Mouse (Mus musculus) activated CD4-positive, CD25-positive, alpha-beta regulatory T cell, adult 4 months (primary cell): Measurements from ENCODE around the gene St8sia1. TPM values are rescaled to one million over a fixed set of nuclear protein-coding genes. Genes with fewer than 3 reads are reported as not detected.

Experiments
- ATAC-seq: one replicate; pipeline ENCODE4 v1.8.0; 2017
- polyA plus RNA-seq, 2 experiments: library from polyadenylated mRNA; unstranded; fragments of 100-300 nt; shearing (Covaris generic); gene quantifications; one replicate each; pipeline ENCODE4 v1.2.1; 2017

St8sia1 gene
- polyA plus RNA-seq, 2 experiments from 2014 or later, result 10.6 to 11.5 TPM

- no peak for ATAC-seq
Observed at GRCm38 (mm10) chr6:142863881-142864280, 100.4 kb downstream of the St8sia1 start.

GRCm38 (mm10) chr6:142862265-142862664 lies 102.0 kb downstream of the St8sia1 start:
- peak; percentile 71 for ATAC-seq

DNA sequence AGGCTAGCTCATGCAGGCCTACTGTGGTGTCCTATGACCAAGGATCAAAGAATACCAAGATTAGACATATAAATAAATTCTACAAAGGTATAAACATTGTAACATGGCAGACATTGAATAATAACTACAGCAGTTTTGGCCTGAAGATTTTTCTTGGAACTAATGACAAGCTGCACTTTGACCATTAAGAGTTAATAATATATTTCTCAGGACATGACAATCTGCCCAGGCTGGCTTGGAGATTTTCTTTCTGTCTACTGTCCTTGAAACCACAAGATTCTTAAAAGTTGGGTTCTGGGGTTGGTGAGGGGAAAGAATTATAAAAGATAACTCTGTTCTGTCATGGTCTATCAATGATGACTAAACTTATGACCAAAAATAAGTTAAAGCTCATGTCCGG lies 103.9 kb downstream of the St8sia1 start:
- ATAC-seq, result no peak

GRCm38 (mm10) chr6:142859946-142860345 lies 104.3 kb downstream of the St8sia1 start:
- no peak for ATAC-seq

DNA sequence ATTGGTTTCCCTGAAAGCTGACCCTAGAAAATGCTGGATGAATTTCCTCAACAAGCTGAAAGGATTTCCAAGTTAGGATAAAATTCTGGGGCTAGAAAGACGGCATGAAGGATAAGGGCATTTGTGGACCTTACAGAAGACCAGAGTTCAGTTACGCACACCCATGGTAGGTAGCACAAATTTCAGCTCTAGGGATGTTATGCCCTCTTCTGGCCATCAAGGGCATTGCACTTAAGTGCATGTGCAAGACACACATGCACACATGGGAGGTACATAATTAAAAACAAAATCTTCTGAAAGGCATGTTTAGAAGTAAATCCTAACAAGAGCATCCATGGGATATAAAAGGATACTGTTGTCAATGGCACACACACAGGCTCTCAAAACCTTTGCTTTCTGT lies 105.3 kb downstream of the St8sia1 start:
- no peak for ATAC-seq

- ATAC-seq, result peak; percentile 12
Observed at GRCm38 (mm10) chr6:142856258-142856874, 107.9 kb downstream of the St8sia1 start.

DNA sequence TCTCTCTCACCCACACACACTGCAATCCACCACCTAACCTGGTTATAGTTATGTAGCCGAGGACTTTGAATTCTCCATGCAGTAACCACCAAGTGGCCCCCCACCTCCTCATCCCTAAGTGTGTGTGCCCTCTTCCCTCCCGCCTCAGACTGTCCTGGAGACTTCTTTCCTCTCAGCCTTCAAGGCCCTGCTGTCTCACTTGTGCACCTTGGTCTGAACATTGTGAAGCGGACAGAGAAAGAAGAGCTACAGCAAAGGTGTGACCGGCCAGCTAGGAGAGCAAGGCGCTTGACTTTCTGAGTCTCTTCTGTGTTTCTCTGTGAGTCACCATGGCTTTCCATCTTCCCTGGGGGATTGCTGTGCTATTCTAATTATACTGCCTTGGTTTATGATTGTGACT lies 108.5 kb downstream of the St8sia1 start:
- no peak for ATAC-seq

- ATAC-seq, result no peak
Observed at GRCm38 (mm10) chr6:142852419-142853377, 111.6 kb downstream of the St8sia1 start.

DNA sequence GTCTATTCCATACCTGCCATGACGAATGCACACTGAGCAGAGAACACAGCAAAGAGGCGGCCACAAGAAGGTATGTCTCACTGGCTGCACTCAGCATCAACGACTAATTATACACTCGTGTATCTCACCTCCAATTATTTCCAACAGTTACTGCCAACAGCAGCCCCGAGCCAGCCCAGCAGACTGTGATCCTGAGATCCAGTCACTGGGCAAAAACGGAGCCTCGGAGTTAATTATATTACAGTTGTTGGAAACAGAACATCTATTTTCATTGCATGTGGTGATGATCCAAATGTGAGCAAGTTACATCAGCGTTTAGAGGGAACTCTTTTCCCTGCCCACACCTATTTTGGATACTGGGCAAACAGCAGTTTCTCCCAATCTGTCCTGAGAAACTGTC lies 113.8 kb downstream of the St8sia1 start:
- ATAC-seq, result no peak

GRCm38 (mm10) chr6:142849326-142849725 lies 114.9 kb downstream of the St8sia1 start:
- no peak for ATAC-seq

- peak; percentile 52 for ATAC-seq
Observed at GRCm38 (mm10) chr6:142847914-142848674, 116.2 kb downstream of the St8sia1 start.

DNA sequence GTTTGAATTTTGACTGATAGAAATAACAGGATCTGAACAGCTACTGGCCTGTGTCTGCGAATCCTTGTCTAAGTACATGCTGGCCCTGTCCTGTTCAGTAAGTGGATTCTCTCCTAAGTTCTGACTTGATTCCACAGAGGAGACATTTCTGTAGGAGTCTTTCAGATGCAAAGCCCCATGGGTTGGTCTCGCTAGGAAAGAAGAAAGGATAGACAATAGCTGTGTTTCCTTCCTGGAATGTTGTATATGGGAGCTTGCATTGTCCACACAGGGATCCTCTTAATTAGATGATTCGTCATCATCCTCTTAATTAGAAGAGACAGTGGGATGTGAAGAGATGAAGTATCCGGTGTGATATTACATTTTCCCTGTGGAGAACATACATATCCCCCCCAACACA lies 117.4 kb downstream of the St8sia1 start:
- ATAC-seq, result no peak

GRCm38 (mm10) chr6:142845066-142845465 lies 119.2 kb downstream of the St8sia1 start:
- no peak for ATAC-seq

GRCm38 (mm10) chr6:142844061-142844460 lies 120.2 kb downstream of the St8sia1 start:
- ATAC-seq, result no peak

DNA sequence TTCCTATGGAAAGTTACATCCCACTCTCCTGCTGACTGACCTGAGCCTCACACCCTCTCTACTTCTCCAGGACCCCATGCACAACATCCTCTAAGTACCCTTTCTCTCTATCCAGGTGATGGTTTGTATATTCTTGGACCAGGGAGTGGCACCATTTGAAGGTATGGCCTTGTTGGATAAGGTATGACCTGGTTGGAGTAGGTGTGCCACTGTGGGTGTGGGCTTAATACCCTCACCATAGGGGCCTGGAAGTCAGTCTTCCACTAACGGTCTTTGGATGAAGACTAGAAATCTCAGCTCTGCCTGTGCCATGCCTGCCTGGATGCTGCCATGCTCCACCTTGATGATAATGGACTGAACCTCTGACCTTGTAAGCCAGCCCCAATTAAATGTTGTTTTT lies 125.8 kb downstream of the St8sia1 start:
- ATAC-seq, result no peak

GRCm38 (mm10) chr6:142837326-142837725 lies 126.9 kb downstream of the St8sia1 start:
- no peak for ATAC-seq

GRCm38 (mm10) chr6:142835726-142836125 lies 128.5 kb downstream of the St8sia1 start:
- ATAC-seq, result no peak

- peak; percentile 48 for ATAC-seq
Observed at GRCm38 (mm10) chr6:142834911-142835310, 129.3 kb downstream of the St8sia1 start.

DNA sequence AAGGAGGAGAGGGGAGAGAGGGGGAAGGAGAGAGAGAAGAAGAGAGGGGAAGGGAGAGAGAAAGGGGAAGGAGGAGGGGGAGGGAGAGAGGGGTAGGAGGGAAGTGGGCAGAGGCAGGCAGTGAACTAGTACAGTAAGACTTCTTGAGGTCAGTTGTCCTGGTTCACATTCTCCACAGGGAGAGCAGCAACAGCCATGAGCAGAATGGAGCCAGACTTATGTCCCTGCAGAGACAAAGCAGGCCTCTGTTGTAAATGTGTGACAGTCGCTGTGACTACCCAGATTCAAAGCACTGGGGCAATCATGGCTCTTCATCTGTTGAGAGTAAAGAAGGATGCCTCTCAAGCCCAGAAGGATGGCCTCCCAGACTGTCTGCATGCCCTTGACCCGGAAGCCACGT lies 132.5 kb downstream of the St8sia1 start:
- ATAC-seq, result no peak

GRCm38 (mm10) chr6:142831243-142831642 lies 133.0 kb downstream of the St8sia1 start:
- ATAC-seq, result peak; percentile 46

DNA sequence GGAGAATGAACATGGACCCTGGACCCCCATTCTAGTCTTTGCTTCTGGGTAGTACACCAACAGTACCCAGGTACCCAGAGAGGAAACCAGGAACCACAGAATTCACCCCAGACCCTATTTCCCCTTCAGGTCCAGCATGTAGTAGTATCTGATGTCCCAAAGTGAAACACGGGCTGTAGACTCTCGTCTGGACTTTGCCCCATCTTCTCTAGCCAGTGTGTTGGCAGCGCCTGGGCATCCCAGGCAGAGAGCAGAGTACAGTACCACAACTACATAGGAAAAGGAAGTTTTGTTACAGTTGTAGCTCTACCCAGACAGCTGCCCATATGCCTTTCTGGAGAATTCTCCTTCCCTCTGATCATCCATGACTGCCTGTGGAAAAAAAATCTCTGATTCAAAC lies 134.0 kb downstream of the St8sia1 start:
- ATAC-seq, result no peak

- ATAC-seq, result no peak
Observed at GRCm38 (mm10) chr6:142825449-142825848, 138.8 kb downstream of the St8sia1 start.
